Mouse (Mus musculus): ENCODE data around the gene H13.

GRCm38 (mm10) chr2:152709066-152709465 lies 39.8 kb downstream of the H13 start:
- TF ChIP-seq CTCF (conservative IDR thresholded peaks at IDR 0.05; ENCODE audit: insufficient read depth, insufficient read length, low read depth, low read length) (no peak), POLR2A (IDR thresholded peaks at IDR 0.05; ENCODE audit: low read depth, low read length) (no peak)
